Mouse (Mus musculus) adrenal gland, postnatal 36 days (tissue): ENCODE results near the gene C130073F10Rik. TPM values are rescaled to one million over a fixed set of nuclear protein-coding genes. Genes with fewer than 3 reads are reported as not detected.
"Not testable (repeated sequence)": the region's sequence is repeated elsewhere in the genome, so short reads cannot be mapped to it uniquely, and the experiment has no call there.

Experiments used
- DNase-seq, 2 experiments: peaks; one replicate each; pipeline ENCODE4 v3.0.0; 2021; ENCODE audit warnings: mixed read lengths in 1 of 2
- long read RNA-seq, 2 experiments: library from polyadenylated mRNA; stranded (forward); transcript quantifications; one replicate each; pipeline ENCODE4 v2.0.0; 2021; ENCODE audit warnings: borderline sequencing depth in 2 of 2
- total RNA-seq, 2 experiments: library from RNA; stranded (reverse); gene quantifications; 2 replicates each; pipeline ENCODE4 v1.2.3; 2021

Gene C130073F10Rik
- total RNA-seq = not detected
- long read RNA-seq, experiment 1 = 0 reads
- long read RNA-seq, experiment 2 = 0 reads

DNA sequence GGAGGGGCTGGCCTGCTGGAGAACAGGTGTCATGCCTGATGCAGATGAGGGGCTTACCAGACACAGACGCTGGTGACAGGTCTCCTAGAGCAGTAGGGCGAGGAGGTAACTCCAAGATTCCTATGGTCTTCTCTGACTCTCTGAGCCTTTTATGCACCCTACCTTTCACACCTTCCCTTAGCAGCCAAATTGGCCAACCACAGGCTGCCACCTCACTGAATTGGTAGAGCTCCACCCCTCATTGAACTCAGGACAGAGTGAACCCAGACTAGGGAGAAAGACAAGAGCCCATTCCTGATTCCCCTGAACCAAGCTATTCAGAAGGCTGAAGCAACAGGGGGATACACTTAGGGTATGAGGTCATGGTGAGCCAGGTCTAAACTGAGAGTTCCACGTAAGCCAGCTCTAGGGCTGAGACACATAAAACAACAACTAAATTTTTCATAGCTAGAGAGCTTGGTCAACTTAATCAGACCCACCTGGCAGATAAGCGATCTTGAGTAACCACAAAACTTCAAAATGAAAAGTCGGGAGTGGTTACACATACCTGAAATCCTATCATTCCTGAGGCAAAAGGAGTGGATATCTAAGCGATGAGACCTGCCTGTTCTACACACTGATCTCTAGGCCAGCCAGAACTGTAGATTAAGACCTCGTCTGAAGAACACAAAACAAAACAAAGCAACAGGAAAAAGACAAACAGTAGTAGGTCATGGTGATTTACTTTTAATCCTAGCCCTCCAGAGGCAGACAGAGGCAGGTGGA lies at the start of gene C130073F10Rik:
Gene C130073F10Rik (minus strand): TSS at position 134 of the 765 bp plus-strand sequence.
- no peak for DNase-seq

DNA sequence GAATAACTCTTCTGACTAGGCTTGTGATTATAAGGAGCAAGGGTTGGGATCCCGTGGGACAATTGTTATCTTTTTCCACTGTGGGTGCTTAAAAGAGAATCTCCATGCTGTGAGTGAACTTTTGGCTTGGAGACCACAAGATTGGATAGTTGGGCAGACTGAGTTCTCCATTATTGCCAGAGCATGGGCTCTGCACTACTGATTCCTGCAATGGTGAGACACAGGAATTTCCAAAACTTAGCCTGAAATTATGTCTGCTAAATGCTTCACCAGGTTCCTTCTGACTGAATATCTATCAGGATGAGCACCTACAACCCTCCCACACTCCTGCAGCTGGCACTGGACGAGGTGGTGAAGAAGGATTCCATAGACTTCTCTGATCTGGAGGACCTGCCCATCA lies 46.5 kb upstream of the C130073F10Rik start, which contains the start of gene Gm12794:
Gene Gm12794 (plus strand): TSS at position 301 of the 400 bp plus-strand sequence.
- not testable (repeated sequence) for DNase-seq

DNA sequence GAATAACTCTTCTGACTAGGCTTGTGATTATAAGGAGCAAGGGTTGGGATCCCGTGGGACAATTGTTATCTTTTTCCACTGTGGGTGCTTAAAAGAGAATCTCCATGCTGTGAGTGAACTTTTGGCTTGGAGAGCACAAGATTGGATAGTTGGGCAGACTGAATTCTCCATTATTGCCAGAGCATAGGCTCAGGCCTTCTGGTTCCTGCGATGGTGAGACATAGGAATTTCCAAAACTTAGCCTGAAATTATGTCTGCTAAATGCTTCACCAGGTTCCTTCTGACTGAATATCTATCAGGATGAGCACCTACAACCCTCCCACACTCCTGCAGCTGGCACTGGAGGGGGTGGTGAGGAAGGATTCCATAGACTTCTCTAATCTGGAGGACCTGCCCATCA lies 15.2 kb upstream of the C130073F10Rik start, which contains the start of gene Gm12800:
Gene Gm12800 (plus strand): TSS at position 301 of the 400 bp plus-strand sequence.
- DNase-seq = not testable (repeated sequence)

DNA sequence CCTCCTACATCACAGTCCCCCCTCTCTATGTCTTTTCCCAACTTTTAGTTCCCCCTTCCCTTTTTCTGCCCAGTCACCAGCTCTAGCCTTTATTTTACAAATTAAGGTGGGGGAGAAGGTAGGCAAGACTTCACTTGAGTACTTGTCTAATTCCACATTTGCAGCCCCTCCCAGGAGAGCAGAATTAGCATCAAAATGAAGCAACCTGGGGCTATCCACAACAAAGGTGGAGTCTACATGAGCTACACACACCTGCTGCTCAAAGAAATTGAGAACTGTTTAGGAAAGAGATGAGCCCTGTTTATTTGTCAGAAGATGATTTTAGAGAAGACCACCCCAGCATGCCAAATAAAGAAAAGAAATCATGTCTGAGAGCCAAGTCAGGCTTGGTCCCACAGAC lies 4.2 kb downstream of the C130073F10Rik start:
- no peak for DNase-seq

DNA sequence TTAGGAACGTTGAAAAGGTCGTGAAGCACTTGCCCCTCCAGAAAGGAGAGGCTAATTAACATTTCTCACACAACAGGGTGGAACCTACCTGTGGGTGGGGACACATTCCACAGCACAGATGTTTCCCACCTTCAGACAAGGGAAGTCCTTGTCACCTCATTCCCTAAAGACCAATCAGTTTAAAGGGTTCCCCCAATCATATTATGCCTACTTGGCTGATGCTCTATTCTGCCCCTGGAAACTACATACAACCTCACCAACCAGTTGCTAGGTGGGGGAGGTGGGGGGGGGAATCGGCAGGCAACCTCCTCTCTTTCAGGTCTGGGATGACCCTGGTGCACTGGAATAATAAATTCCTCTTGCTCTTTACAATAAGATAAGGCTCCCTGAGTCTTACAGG lies 9.9 kb downstream of the C130073F10Rik start:
- DNase-seq = no peak

DNA sequence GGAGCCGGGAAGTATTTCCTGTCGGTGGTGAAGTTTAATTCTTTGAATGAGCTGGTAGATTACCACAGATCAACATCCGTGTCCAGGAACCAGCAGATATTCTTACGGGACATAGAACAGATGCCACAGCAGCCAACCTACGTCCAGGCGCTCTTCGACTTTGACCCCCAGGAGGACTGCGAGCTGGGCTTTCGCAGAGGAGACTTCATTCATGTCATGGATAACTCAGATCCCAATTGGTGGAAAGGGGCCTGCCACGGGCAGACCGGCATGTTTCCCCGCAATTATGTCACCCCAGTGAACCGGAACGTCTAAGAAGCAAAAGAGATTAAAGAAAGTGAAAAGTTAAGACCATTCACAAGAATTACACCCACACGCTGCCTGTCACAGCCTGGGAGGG lies 17.9 kb downstream of the C130073F10Rik start:
- DNase-seq = not testable (repeated sequence)

DNA sequence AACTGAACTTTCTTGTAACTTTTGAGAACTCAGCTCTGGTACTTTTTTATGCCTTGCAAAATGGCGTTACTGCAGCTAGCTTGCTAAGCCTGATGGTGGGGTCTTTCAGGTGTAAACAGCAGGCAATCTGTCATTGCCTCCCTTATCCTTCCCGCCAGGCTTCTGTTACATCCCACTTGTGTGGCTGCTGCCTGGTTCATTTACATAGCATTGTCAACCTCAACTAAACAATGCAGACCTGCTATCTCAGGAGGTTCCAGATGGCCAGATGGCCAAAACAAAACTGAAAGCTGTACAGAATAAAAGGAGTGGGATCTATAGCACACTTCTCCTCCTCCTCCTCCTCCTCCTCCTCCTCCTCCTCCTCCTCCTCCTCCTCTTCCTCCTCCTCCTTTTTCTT lies 21.6 kb downstream of the C130073F10Rik start:
- not testable (repeated sequence) for DNase-seq

DNA sequence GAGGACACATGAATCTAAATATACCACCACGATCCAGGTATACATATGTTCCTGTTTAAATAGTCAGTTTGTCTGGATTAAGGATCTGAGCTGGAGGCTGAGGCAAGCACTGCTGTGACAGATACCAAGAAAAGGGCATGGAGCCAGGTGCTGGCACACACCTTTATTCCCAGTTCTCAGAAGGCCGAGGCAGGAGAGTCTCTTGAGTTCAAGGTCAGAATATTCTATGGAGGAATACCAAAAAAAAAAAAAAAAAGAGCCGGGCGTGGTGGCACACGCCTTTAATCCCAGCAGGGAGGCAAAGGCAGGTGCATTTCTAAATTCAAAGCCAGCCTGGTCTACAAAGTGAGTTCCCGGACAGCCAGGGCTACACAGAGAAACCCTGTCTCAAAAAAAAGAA lies 31.3 kb downstream of the C130073F10Rik start:
- no peak for DNase-seq

DNA sequence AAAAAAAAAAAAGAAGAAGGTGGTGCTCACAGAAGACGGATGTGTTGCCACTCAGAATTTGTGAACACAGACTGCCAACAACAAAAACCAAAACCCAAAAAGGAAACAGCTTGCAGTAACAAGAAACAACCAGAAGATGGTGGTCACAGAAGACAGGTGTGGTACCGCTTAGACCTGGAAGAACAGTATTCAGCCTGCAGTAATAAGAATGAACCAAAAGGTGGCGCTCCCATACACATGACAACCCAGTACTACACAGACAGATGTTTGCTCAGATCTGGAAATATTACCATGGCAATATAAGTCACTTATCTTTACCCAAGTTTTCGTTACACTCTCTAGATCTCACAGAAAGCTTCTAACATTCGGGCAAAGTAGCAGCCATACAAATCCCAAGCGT lies 32.7 kb downstream of the C130073F10Rik start:
- DNase-seq = peak in 1 of 2 experiments; percentile 17

DNA sequence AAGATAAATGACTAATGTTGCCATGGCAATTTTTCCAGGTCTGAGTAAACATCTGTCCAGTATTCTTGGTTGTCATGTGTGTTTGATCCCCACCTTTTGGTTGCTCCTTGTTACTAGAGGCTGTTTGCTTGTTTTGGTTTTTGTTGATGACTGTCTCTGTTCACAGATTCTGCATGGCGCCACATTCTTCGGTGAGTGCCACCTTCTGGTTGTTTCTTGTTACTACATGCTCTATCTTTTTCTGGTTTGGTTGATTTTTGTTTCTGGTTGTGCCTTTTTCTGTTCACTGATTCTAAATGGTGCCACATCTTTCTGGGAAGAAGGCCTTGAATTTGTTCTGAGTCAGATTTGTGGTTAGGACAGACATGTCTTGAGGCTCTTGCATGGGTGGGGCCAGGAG lies 42.7 kb downstream of the C130073F10Rik start:
- no peak for DNase-seq

DNA sequence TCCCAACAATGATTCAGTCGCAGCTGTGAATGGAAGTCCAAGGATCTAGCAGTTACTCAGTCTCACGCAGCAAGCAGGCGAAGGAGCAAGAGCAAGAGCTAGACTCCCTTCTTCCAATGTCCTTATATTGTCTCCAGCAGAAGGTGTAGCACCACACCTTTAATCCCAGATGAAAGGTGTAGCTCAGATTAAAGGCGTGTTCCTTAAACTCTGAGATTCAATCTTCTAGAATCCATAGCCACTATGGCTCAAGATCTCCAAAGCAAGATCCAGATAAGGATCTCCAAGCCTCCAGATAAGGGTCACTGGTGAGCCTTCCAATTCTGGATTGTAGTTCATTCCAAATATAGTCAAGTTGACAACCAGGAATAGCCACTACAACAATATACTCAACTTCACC lies 49.7 kb downstream of the C130073F10Rik start, which contains the start of gene B020004J07Rik:
Gene B020004J07Rik (minus strand): TSS at position 101 of the 400 bp plus-strand sequence.
- not testable (repeated sequence) for DNase-seq

Other genes starting within 250 kb of the C130073F10Rik start
- gene Leprot, start 246.1 kb downstream of the C130073F10Rik start, total RNA-seq = 10 to 100 TPM; 53.0 to 78.7 TPM
- gene Lepr, start 176.4 kb downstream of the C130073F10Rik start, total RNA-seq = 10 to 100 TPM; 13.8 to 15.8 TPM
- not detected for gene B020004J07Rik, start 49.8 kb downstream of the C130073F10Rik start, total RNA-seq
- not detected for gene Gm12800, start 15.3 kb upstream of the C130073F10Rik start, total RNA-seq
- not detected for gene Gm12794, start 46.6 kb upstream of the C130073F10Rik start, total RNA-seq
- not detected for gene Gm12790, start 87.3 kb upstream of the C130073F10Rik start, total RNA-seq
- not detected for gene Gm12789, start 92.8 kb upstream of the C130073F10Rik start, total RNA-seq
- 1 to 10 TPM; 3.4 to 6.4 TPM for gene Pde4b, start 193.8 kb upstream of the C130073F10Rik start, total RNA-seq